Mouse (Mus musculus) hindbrain, embryonic 15.5 days (tissue): ENCODE data around the gene Vps72. TPM values are rescaled to one million over a fixed set of nuclear protein-coding genes. Genes with fewer than 3 reads are reported as not detected.
A peak's percentile ranks its signal among the peaks of the same experiment; 100 is the strongest.
"Not testable (repeated sequence)": the region's sequence is repeated elsewhere in the genome, so short reads cannot be mapped to it uniquely, and the experiment has no call there.

Source experiments
- ATAC-seq: fragments of 200-750 bp; cut with Nextera tagmentation; 2 replicates; pipeline ENCODE4 v1.8.0; 2017; ENCODE audit warnings: low read depth, moderate number of reproducible peaks, moderate TSS enrichment; ENCODE audit not compliant: low FRiP score
- H3K27ac ChIP-seq: fragments of 300-500 bp; sonication (generic); replicated peaks from 2 replicates; pipeline ENCODE4 v1.5.1; 2015; ENCODE audit warnings: mild to moderate bottlenecking, inconsistent platforms
- H3K27me3 ChIP-seq: fragments of 300-500 bp; sonication (generic); 2 replicates; pipeline ENCODE4 v1.6.1; 2015; ENCODE audit warnings: control low read depth, inconsistent platforms
- H3K36me3 ChIP-seq: fragments of 300-500 bp; sonication (generic); 2 replicates; pipeline ENCODE4 v1.6.1; 2015; ENCODE audit warnings: control low read depth, inconsistent platforms
- H3K4me1 ChIP-seq: fragments of 300-500 bp; sonication (generic); replicated peaks from 2 replicates; pipeline ENCODE4 v1.6.1; 2015; ENCODE audit warnings: control low read depth, inconsistent platforms
- H3K4me2 ChIP-seq: fragments of 300-500 bp; sonication (generic); 2 replicates; pipeline ENCODE4 v1.6.1; 2015; ENCODE audit warnings: moderate library complexity, mild to moderate bottlenecking, inconsistent platforms
- H3K4me3 ChIP-seq: fragments of 300-500 bp; sonication (generic); 2 replicates; pipeline ENCODE4 v1.5.1; 2015; ENCODE audit warnings: mild to moderate bottlenecking, inconsistent platforms
- H3K9ac ChIP-seq: fragments of 300-500 bp; sonication (generic); 2 replicates; pipeline ENCODE4 v1.6.1; 2015; ENCODE audit warnings: inconsistent platforms
- H3K9me3 ChIP-seq: fragments of 300-500 bp; sonication (generic); 2 replicates; pipeline ENCODE4 v1.6.1; 2016; ENCODE audit warnings: control low read depth, inconsistent platforms
- WGBS: fragments of 180-500 bp; shearing (Covaris S2); methylation state at CpG from one replicate; pipeline ENCODE4 v1.1.7; 2015; 5-methylcytosine and 5-hydroxymethylcytosine counted together
- polyA plus RNA-seq: library from polyadenylated mRNA; unstranded; fragments of >200 nt; fragmentation: Nextera tagmentation; extraction: Ambion mirVana; gene quantifications from 2 replicates; pipeline ENCODE4 v1.2.1, GENCODE M21; 2015

The Vps72 gene
- polyA plus RNA-seq, 1 experiment from 2014 or later, result 176 TPM

DNA sequence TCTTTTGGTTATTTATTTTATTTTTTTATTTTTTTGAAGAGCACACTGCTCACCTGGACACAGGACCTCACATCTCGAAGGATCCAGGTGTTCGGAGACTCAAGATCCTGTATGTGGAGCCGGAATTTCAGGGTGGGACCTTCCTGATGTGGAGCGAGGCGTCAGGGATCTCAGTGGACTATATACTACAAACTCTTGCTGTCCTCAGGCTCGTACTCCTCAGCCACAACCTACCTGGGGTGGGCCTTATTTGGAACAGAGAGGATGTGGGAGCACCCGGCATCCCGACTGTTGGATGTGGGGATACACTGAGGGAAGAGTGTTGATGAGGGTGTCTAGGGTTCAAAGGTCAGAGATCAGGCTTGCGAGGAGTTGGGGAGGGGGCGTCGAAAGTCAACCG is 23.3 kb downstream of the Vps72 start:
- WGBS, result no CpG with 5 or more reads among the region's 12 CpGs
- H3K4me1 ChIP-seq, result peaks cover 23% of the 10 kb centered on the region
- peak; percentile 49 for ATAC-seq

DNA sequence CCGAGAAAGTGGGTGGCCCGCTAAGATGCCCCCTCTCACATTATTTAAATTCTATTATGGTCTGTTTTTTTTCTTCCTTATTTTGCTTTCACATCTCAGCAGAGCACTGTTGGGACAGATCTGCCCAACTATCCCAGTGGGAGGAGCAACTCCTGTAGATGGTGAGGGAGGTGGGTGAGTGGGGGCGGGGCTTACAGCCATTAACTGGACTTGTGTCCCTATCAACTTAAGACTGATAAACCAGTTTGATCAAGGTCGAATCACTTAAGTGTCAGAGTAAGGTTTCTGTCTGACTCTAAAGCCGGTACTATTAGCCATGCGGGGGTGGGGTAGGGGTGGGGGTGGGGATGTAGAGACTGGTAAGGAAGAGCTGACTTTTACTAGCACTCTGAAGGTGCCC is 24.2 kb downstream of the Vps72 start:
- Histone ChIP-seq H3K9ac (peak overlapping the region; percentile 31; the same call in 1 of the 2 replicates), H3K27me3 (no peaks in the 10 kb centered on the region), H3K4me2 (peak overlapping the region; percentile 62), H3K27ac (no peak overlapping the region), H3K9me3 (no peaks in the 10 kb centered on the region), H3K4me3 (peak overlapping the region; percentile 37), H3K36me3 (peaks cover 12% of the 10 kb centered on the region), H3K4me1 (peaks cover 23% of the 10 kb centered on the region)
- no peak for ATAC-seq
- 37% methylated on average over 6 of the region's 6 CpGs for WGBS

More for the DNA sequence above, 23.3 kb downstream of the Vps72 start:
- H3K27me3 ChIP-seq, H3K9me3 ChIP-seq, H3K4me2 ChIP-seq, H3K27ac ChIP-seq, H3K9ac ChIP-seq: not testable (repeated sequence)
- peaks cover 16% of the 10 kb centered on the region for H3K36me3 ChIP-seq
- peak overlapping the region; percentile 54; the same call in 1 of the 2 replicates for H3K4me3 ChIP-seq

DNA sequence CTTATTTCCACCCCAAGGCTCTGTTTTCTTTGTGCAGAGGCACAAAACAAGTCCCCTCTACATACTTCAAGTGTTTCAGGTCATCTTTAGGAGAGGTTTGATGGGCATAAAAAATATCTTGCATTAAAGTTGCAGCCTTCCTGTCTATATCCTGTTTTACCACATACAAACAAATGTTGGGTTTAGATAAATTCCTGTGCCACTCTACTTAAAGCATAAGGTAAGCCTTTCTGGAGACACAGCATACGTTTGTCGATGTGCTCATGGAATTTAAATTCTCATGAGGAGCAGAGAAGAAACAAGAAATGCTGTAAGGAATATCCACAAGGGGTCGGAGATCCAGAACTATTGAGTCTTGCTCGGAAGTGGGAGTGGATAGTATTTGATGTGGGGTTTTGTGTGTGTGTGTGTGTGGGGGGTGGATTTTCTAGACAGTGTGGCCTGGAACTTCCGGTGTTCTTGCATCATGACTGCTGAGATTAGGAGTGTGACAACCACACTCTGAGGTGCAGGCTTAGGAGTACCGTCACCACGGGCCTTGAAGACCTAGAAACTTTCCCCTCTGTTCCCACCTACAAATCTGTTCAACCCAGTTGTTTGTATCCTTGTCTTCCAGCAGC is 24.7 kb downstream of the Vps72 start:
- H3K9ac ChIP-seq, result peak overlapping the region; percentile 31; the same call in 1 of the 2 replicates
- H3K4me3 ChIP-seq, result peak overlapping the region; percentile 37
- ATAC-seq, result no peak
- H3K4me2 ChIP-seq, result peak overlapping the region; percentile 62
- H3K4me1 ChIP-seq, result peaks cover 23% of the 10 kb centered on the region
- no peaks in the 10 kb centered on the region for H3K27me3 ChIP-seq
- H3K36me3 ChIP-seq, result peaks cover 15% of the 10 kb centered on the region
- no peak overlapping the region for H3K27ac ChIP-seq
- 91% methylated on average over 7 of the region's 7 CpGs for WGBS
- H3K9me3 ChIP-seq, result no peaks in the 10 kb centered on the region

DNA sequence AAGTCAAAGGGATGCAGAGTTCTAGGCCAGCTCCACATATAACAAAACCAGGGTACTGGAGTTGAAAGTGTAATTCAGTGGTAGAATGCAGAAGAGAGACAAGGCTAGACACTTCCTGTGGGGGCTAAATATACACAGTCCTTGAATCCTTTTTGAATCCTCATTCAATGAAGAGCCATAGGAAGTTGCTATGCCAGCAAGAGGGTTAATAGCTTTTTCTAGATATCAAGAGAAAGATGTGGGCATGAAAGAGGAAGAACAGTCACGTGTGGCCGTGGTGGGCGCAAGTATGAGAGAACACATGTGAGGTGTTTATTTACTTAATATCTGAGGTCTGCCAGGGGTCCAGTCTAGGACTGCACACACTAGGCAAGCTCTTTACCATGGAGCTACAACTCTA is 25.5 kb downstream of the Vps72 start:
- Histone ChIP-seq H3K4me3 (no peak overlapping the region), H3K36me3 (peaks cover 12% of the 10 kb centered on the region; the same call in 1 of the 2 replicates), H3K9ac (no peak overlapping the region), H3K9me3 (no peaks in the 10 kb centered on the region), H3K4me2 (no peak overlapping the region), H3K27ac (no peak overlapping the region), H3K27me3 (no peaks in the 10 kb centered on the region), H3K4me1 (peaks cover 23% of the 10 kb centered on the region)
- 96% methylated on average over 3 of the region's 3 CpGs for WGBS
- no peak for ATAC-seq

DNA sequence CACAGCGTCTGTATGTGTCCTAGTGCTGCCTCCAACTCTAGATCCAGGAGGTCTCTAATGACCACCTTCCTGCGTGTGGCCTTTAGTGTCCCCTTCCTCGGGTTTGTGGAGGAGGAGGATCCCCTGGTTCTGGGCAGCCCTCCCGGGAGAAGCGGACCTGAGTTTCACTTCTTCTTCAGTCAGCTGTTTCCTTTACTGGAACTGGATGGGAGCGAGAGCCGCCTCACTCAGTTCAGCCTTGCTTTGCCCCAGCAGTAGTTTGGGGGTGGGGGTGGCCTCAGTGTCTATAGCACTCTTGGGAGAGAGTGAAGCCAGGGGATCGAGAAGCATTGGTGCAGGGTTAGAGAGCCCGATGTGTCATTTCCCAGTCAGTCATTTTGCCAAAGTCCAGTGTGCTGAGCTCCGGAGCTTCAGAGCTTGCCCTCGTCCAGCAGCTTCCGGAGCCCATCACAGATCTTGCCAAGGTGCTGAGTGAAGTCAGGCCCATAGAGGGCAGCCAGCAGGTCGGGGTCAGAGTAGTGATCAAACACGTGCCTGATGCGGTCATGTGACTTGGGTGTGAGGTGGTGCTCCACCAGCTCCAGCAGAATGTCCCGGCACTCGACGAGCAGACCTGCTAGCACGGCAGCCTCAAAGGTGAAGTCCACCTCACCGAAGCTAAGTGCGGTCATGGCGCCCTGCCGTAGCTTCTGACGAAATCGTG is 28.9 kb downstream of the Vps72 start:
- no peaks in the 10 kb centered on the region for H3K27me3 ChIP-seq
- no peak overlapping the region for H3K4me3 ChIP-seq
- peaks cover 12% of the 10 kb centered on the region; the same call in 1 of the 2 replicates for H3K36me3 ChIP-seq
- H3K27ac ChIP-seq, result no peak overlapping the region
- H3K4me2 ChIP-seq, result no peak overlapping the region
- H3K9me3 ChIP-seq, result no peaks in the 10 kb centered on the region
- no peak overlapping the region for H3K9ac ChIP-seq
- peaks cover 16% of the 10 kb centered on the region for H3K4me1 ChIP-seq
- WGBS, result 70% methylated on average over 25 of the region's 25 CpGs
- no peak for ATAC-seq

DNA sequence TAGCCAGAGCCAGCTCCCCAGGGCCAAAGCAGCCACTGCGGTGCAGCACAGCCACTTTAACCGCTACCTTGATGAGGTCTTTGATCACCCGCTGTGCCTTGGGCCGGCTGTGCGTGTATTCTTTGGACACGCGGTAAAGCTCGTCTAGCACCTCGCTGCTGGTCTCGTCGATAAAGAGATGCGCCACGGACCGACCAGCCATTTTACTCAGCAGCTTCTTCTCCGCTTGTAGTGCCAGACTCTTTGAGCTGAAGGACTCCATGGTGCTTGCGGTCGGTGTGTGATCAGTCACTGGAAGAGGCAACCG is 29.4 kb downstream of the Vps72 start:
- H3K9me3 ChIP-seq, result no peaks in the 10 kb centered on the region
- 59% methylated on average over 18 of the region's 18 CpGs for WGBS
- peaks cover 12% of the 10 kb centered on the region for H3K4me1 ChIP-seq
- H3K4me3 ChIP-seq, result no peak overlapping the region
- no peak overlapping the region for H3K9ac ChIP-seq
- ATAC-seq, result no peak
- peaks cover 12% of the 10 kb centered on the region; the same call in 1 of the 2 replicates for H3K36me3 ChIP-seq
- H3K27ac ChIP-seq, result no peak overlapping the region
- no peaks in the 10 kb centered on the region for H3K27me3 ChIP-seq
- no peak overlapping the region for H3K4me2 ChIP-seq

DNA sequence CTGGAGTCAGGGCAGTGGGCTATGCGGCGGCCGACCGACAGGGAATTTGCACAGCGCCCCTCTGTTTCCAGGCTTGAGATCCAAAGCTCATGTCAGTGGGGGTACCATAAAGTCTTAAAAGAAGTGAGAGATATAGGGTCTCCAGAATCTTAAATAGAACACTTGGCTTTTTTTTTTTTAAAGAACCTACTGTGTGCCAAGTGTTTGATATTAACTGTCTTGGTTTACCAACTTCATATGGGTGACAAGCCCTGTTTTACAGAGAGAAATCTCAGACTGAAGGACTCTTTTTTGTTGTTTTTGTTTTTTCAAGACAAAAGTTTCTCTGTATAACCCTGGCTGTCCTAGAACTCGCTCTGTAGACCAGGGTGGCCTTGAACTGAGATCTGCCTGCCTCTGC is 30.0 kb downstream of the Vps72 start:
- Histone ChIP-seq H3K4me2 (no peak overlapping the region), H3K4me1 (peaks cover 6% of the 10 kb centered on the region), H3K36me3 (peaks cover 12% of the 10 kb centered on the region; the same call in 1 of the 2 replicates), H3K9me3 (no peaks in the 10 kb centered on the region), H3K4me3 (no peak overlapping the region), H3K27me3 (no peaks in the 10 kb centered on the region), H3K27ac (no peak overlapping the region), H3K9ac (no peak overlapping the region)
- no peak for ATAC-seq
- 92% methylated on average over 6 of the region's 6 CpGs for WGBS

DNA sequence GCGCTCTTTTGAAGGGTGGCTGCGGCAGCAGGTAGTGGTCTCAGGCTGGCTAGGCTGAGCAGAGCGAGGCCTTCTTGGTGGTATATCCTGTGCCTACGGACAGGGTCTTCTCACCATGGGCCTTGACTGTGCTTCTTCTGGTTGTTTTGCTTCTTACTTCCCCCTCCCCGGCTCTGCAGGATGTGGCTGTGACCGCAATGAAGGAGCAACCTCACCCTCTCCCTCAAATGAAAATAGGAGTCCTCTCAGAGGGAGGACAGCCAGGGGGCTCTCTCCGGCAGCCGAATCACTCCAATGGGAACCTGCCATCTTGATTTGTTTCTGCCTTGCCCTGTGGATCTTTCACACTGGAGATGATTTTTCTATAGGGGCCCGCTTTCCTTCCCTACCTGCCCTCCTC is 30.7 kb downstream of the Vps72 start:
- Histone ChIP-seq H3K27ac (no peak overlapping the region), H3K9ac (no peak overlapping the region), H3K4me2 (no peak overlapping the region), H3K27me3 (no peaks in the 10 kb centered on the region), H3K36me3 (peaks cover 12% of the 10 kb centered on the region; the same call in 1 of the 2 replicates), H3K4me3 (no peak overlapping the region), H3K4me1 (no peaks in the 10 kb centered on the region; the same call in 1 of the 2 replicates), H3K9me3 (no peaks in the 10 kb centered on the region)
- WGBS, result 93% methylated on average over 9 of the region's 9 CpGs
- ATAC-seq, result no peak

DNA sequence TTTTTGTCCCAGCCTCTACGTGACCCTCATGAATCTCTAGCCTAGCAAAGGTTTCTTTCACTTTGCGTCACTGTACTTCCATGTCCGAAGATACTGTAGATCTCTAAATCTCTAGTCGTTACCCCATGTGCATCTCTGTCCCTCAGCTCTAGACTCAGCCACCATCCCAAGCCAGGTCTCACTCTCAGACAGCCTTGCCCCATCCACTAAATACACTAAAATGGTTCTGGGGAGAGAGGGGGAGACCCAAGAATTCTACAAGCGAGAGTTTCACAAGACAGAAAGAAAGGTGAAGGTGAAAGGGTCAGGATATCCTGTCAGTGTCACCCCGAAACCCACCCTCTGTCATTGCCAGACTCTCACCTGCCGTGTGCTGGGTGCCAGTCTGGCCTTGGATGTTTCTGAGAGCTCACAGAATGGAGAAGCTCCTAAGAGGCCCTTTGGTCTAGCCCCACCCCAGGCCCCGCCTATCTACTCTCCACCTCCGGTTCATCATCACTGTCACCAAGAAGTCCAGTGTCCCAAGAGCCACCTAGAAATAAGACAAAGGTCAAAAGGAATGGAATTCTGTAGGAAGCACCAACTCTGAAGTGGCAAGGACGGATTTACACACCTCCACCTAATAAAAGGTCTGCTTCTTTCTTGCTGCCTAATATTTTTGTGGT is 31.3 kb downstream of the Vps72 start, which contains the start of gene Tnfaip8l2:
Tnfaip8l2 (minus strand) TSS at position 409 of the 665 bp plus-strand sequence.
- Histone ChIP-seq H3K4me3 (no peak within 1 kb of the TSS), H3K27ac (no peak within 1 kb of the TSS), H3K4me2 (no peak within 1 kb of the TSS), H3K9me3 (no peaks in the 10 kb centered on the region), H3K27me3 (no peaks in the 10 kb centered on the region), H3K4me1 (no peaks in the 10 kb centered on the region), H3K9ac (no peak within 1 kb of the TSS), H3K36me3 (peaks cover 12% of the 10 kb centered on the region; the same call in 1 of the 2 replicates)
- WGBS, result 83% methylated on average over 10 of the region's 10 CpGs
- peak; percentile 31; the same call in 1 of the 2 replicates for ATAC-seq

DNA sequence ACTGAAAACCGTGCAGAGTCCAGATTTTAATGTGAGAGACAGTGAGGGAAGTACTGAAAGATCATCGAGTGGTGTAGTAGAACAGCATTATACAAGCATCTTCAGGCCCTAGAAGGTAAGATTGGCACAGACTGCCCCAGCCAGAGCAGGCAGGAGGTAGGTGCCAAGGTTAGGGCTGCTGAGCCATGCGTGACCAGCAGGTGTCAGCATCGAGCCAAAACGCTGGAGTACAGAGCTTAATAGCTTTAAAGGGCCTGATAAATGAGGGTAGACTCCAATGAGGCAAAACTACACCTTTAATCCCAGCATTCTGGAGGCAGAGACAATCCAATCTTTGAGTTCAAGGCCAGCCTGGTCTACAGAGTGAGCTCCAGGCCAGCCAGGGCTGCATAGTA is 31.8 kb downstream of the Vps72 start:
- peak; percentile 75; the same call in 1 of the 2 replicates for ATAC-seq
- Histone ChIP-seq H3K4me2 (no peak overlapping the region), H3K4me1 (no peaks in the 10 kb centered on the region), H3K27ac (no peak overlapping the region), H3K9ac (no peak overlapping the region), H3K4me3 (no peak overlapping the region), H3K36me3 (peaks cover 12% of the 10 kb centered on the region; the same call in 1 of the 2 replicates), H3K27me3 (no peaks in the 10 kb centered on the region), H3K9me3 (no peaks in the 10 kb centered on the region)
- 12% methylated on average over 5 of the region's 5 CpGs for WGBS

DNA sequence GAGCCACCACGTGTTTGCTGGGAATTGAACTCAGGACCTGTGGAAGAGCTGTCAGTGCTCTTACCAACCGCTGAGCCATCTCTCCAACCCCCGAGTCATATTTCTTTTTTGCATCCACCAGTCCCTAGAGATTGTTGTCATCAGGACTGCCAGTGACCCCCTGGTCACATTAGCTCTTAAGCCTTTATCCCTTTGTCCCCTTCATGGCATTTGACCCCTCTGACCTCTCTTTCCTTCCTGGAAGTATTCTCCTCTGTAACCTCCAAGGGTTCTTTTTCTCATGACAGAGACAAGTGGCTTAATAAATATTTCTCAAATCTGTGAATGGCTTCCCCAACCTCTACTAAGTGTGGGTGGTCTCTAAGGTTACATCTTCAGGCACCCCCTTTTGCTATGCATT is 37.1 kb downstream of the Vps72 start:
- Histone ChIP-seq H3K4me1 (no peaks in the 10 kb centered on the region), H3K4me3 (no peak overlapping the region), H3K9ac (no peak overlapping the region), H3K9me3 (no peaks in the 10 kb centered on the region), H3K36me3 (no peaks in the 10 kb centered on the region), H3K4me2 (no peak overlapping the region), H3K27me3 (no peaks in the 10 kb centered on the region), H3K27ac (no peak overlapping the region)
- no peak for ATAC-seq
- WGBS, result 38% methylated on average over 3 of the region's 3 CpGs

DNA sequence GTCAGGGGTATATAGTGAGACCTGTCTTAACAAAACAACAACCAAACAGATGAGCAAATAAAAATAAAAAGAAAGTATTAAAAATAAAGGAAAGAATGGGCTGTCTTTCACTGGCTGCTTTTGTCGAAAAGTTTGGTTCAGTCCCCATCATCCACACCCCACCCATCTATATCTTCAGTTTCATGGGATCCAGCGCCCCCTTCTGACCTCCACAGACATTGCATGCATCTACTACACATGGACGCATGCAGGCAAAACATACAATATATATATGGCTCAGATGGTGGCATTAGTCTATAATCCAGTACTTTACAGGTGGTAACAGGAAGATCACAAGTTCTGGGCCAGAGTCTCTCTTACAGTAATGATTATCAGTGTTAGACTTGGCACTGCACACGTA is 43.1 kb downstream of the Vps72 start:
- H3K36me3 ChIP-seq, result no peaks in the 10 kb centered on the region
- 56% methylated on average over 4 of the region's 4 CpGs for WGBS
- H3K4me1 ChIP-seq, result no peaks in the 10 kb centered on the region
- no peak overlapping the region for H3K4me2 ChIP-seq
- no peaks in the 10 kb centered on the region for H3K27me3 ChIP-seq
- H3K9me3 ChIP-seq, result no peaks in the 10 kb centered on the region
- no peak overlapping the region for H3K27ac ChIP-seq
- no peak overlapping the region for H3K4me3 ChIP-seq
- H3K9ac ChIP-seq, result no peak overlapping the region
- ATAC-seq, result no peak
